Mouse (Mus musculus) myocyte (in vitro differentiated cells): ENCODE measurements around the gene Clcn5. TPM values are rescaled to one million over a fixed set of nuclear protein-coding genes. Genes with fewer than 3 reads are reported as not detected.
A peak's percentile ranks its signal among the peaks of the same experiment; 100 is the strongest.

Source experiments
- H3K27me3 ChIP-seq: one replicate; pipeline ENCODE4 v1.6.1; 2011; ENCODE audit not compliant: control insufficient read depth, insufficient read depth, insufficient read length
- H3K36me3 ChIP-seq: one replicate; pipeline ENCODE4 v1.6.1; 2011; ENCODE audit not compliant: control insufficient read depth, insufficient read depth
- H3K4me2 ChIP-seq: one replicate; pipeline ENCODE4 v1.6.1; 2011; ENCODE audit warnings: low read depth, control low read depth
- H3K4me3 ChIP-seq: one replicate; pipeline ENCODE4 v1.5.1; 2011; ENCODE audit warnings: mild to moderate bottlenecking, control low read depth, moderate library complexity
- H3K79me2 ChIP-seq: one replicate; pipeline ENCODE4 v1.6.1; 2011; ENCODE audit not compliant: control insufficient read depth, insufficient read depth
- H3ac ChIP-seq: one replicate; pipeline ENCODE4 v1.6.1; 2011; ENCODE audit not compliant: control insufficient read depth, insufficient read length
- CEBPB ChIP-seq: IDR thresholded peaks from 2 replicates; pipeline ENCODE4 v1.6.1; 2011; ENCODE audit warnings: mild to moderate bottlenecking, moderate library complexity; ENCODE audit not compliant: poor library complexity, insufficient read depth, severe bottlenecking
- E2F4 ChIP-seq: IDR thresholded peaks from one replicate; pipeline ENCODE4 v1.6.1; 2011; ENCODE audit warnings: mild to moderate bottlenecking, control low read depth, moderate library complexity; ENCODE audit not compliant: insufficient read depth
- MAX ChIP-seq: IDR thresholded peaks from one replicate; pipeline ENCODE4 v1.6.1; 2011; ENCODE audit warnings: low read depth, mild to moderate bottlenecking, control low read depth
- MYOD1 ChIP-seq, 3 experiments: IDR thresholded peaks; one replicate each; pipeline ENCODE4 v1.6.1; 2011; ENCODE audit warnings: control low read depth in 2 of 3, low read depth in 2 of 3, mild to moderate bottlenecking in 2 of 3, moderate library complexity in 1 of 3; ENCODE audit not compliant: insufficient read length in 2 of 3, control insufficient read depth in 1 of 3
- MYOG ChIP-seq, 3 experiments: IDR thresholded peaks; one replicate each; pipeline ENCODE4 v1.6.1; 2011; ENCODE audit warnings: control low read depth in 2 of 3, low read depth in 2 of 3, mild to moderate bottlenecking in 2 of 3; ENCODE audit not compliant: insufficient read length in 2 of 3, control insufficient read depth in 1 of 3, insufficient read depth in 1 of 3
- POLR2A ChIP-seq: IDR thresholded peaks from one replicate; pipeline ENCODE4 v1.6.1; 2011; ENCODE audit warnings: low read depth, mild to moderate bottlenecking, control low read depth, moderate library complexity; ENCODE audit not compliant: insufficient read length
- POLR2AphosphoS2 ChIP-seq: IDR thresholded peaks from one replicate; pipeline ENCODE4 v1.6.1; 2011; ENCODE audit warnings: low read depth, control low read depth; ENCODE audit not compliant: insufficient read length
- REST ChIP-seq: IDR thresholded peaks from one replicate; pipeline ENCODE4 v1.6.1; 2011; ENCODE audit warnings: mild to moderate bottlenecking, control low read depth, moderate library complexity; ENCODE audit not compliant: insufficient read depth, insufficient read length
- SRF ChIP-seq: IDR thresholded peaks from one replicate; pipeline ENCODE4 v1.6.1; 2011; ENCODE audit warnings: low read depth; ENCODE audit not compliant: control insufficient read depth, insufficient read length
- TCF12 ChIP-seq: IDR thresholded peaks from one replicate; pipeline ENCODE4 v1.6.1; 2011; ENCODE audit warnings: mild to moderate bottlenecking, control low read depth; ENCODE audit not compliant: poor library complexity, insufficient read depth, severe bottlenecking
- TCF3 ChIP-seq: IDR thresholded peaks from one replicate; pipeline ENCODE4 v1.6.1; 2011; ENCODE audit warnings: low read depth, control low read depth; ENCODE audit not compliant: insufficient read length
- USF1 ChIP-seq: IDR thresholded peaks from one replicate; pipeline ENCODE4 v1.6.1; 2011; ENCODE audit warnings: low read depth, mild to moderate bottlenecking, control low read depth, moderate library complexity
- polyA plus RNA-seq: library from polyadenylated mRNA; unstranded; fragments of >200 nt; fragmentation: generic; extraction: Trizol; gene quantifications from one replicate; pipeline ENCODE4 v1.2.1, GENCODE M21; 2012; ENCODE audit warnings: missing spikeins

Clcn5 gene
- polyA plus RNA-seq, 1 experiment: 21.0 TPM

- TF ChIP-seq USF1 (no peak), POLR2AphosphoS2 (no peak), CEBPB (no peak), SRF (no peak), E2F4 (no peak), MYOD1 (IDR thresholded peaks at IDR 0.05; ENCODE audit: control insufficient read depth in 1 of 3, insufficient read length in 2 of 3, low read depth in 2 of 3) (no peak), REST (no peak), POLR2A (no peak), MYOG (IDR thresholded peaks at IDR 0.05; ENCODE audit: control insufficient read depth in 1 of 3, insufficient read depth in 1 of 3, insufficient read length in 2 of 3, low read depth in 2 of 3) (no peak), TCF12 (no peak), MAX (no peak), TCF3 (no peak)
- peaks cover 6% of the 10 kb centered on the region for H3K36me3 ChIP-seq
- H3K4me2 ChIP-seq: peak overlapping the region; percentile 73
- no peaks in the 10 kb centered on the region for H3K27me3 ChIP-seq
- no peak overlapping the region for H3ac ChIP-seq
- H3K79me2 ChIP-seq: peaks cover 83% of the 10 kb centered on the region
- peak overlapping the region; percentile 64 for H3K4me3 ChIP-seq
Observed at GRCm38 (mm10) chrX:7315115-7315514, 4.0 kb downstream of the Clcn5 start.

GRCm38 (mm10) chrX:7314645-7315044 is 4.5 kb downstream of the Clcn5 start:
- Histone ChIP-seq H3ac (no peak overlapping the region), H3K79me2 (peaks cover 88% of the 10 kb centered on the region), H3K4me3 (peak overlapping the region; percentile 64), H3K27me3 (no peaks in the 10 kb centered on the region), H3K36me3 (peaks cover 6% of the 10 kb centered on the region), H3K4me2 (peak overlapping the region; percentile 73)
- no peak for TF ChIP-seq TCF12
- TF ChIP-seq SRF: no peak
- no peak for TF ChIP-seq MYOG (IDR thresholded peaks at IDR 0.05; ENCODE audit: control insufficient read depth in 1 of 3, insufficient read depth in 1 of 3, insufficient read length in 2 of 3, low read depth in 2 of 3)
- TF ChIP-seq TCF3: no peak
- no peak for TF ChIP-seq USF1
- TF ChIP-seq E2F4: no peak
- TF ChIP-seq POLR2A: no peak
- TF ChIP-seq CEBPB: no peak
- no peak for TF ChIP-seq MYOD1 (IDR thresholded peaks at IDR 0.05; ENCODE audit: control insufficient read depth in 1 of 3, insufficient read length in 2 of 3, low read depth in 2 of 3)
- TF ChIP-seq POLR2AphosphoS2: no peak

GRCm38 (mm10) chrX:7308242-7308641 is 10.9 kb downstream of the Clcn5 start:
- H3K27me3 ChIP-seq: no peaks in the 10 kb centered on the region
- TF ChIP-seq TCF12: no peak
- TF ChIP-seq CEBPB: 0 out of 2 replicates have a peak, but pooled peaks have one; percentile 17
- H3K79me2 ChIP-seq: peaks cover 75% of the 10 kb centered on the region

GRCm38 (mm10) chrX:7306861-7307260 is 12.3 kb downstream of the Clcn5 start:
- TF ChIP-seq SRF (no peak), USF1 (no peak), E2F4 (no peak), POLR2A (no peak), TCF12 (no peak), CEBPB (no peak), POLR2AphosphoS2 (no peak), MYOD1 (IDR thresholded peaks at IDR 0.05; ENCODE audit: control insufficient read depth in 1 of 3, insufficient read length in 2 of 3, low read depth in 2 of 3) (no peak), REST (no peak), MAX (no peak), TCF3 (no peak), MYOG (IDR thresholded peaks at IDR 0.05; ENCODE audit: control insufficient read depth in 1 of 3, insufficient read depth in 1 of 3, insufficient read length in 2 of 3, low read depth in 2 of 3) (no peak)
- no peaks in the 10 kb centered on the region for H3K27me3 ChIP-seq
- peaks cover 73% of the 10 kb centered on the region for H3K79me2 ChIP-seq
- no peaks in the 10 kb centered on the region for H3K36me3 ChIP-seq
- H3ac ChIP-seq: no peak overlapping the region
- no peak overlapping the region for H3K4me3 ChIP-seq
- H3K4me2 ChIP-seq: no peak overlapping the region

More at GRCm38 (mm10) chrX:7308242-7308641, 10.9 kb downstream of the Clcn5 start:
- Histone ChIP-seq H3K4me2 (peak overlapping the region; percentile 66), H3K4me3 (no peak overlapping the region), H3ac (no peak overlapping the region), H3K36me3 (no peaks in the 10 kb centered on the region)

- Histone ChIP-seq H3K27me3 (no peaks in the 10 kb centered on the region), H3ac (no peak overlapping the region), H3K4me3 (no peak overlapping the region), H3K36me3 (no peaks in the 10 kb centered on the region), H3K4me2 (peak overlapping the region; percentile 63), H3K79me2 (peaks cover 80% of the 10 kb centered on the region)
- no peak for TF ChIP-seq TCF12
Observed at GRCm38 (mm10) chrX:7292981-7293380, 26.2 kb downstream of the Clcn5 start.
